Mouse (Mus musculus) MEL (cell line): Measurements from ENCODE around the gene Stim1. TPM values are rescaled to one million over a fixed set of nuclear protein-coding genes. Genes with fewer than 3 reads are reported as not detected.

Experiments used
- DNase-seq: peaks from one replicate; pipeline ENCODE4 v3.0.0; 2011; ENCODE audit warnings: low read depth, low spot score
- H3K27ac ChIP-seq: 2 replicates; pipeline ENCODE4 v1.5.1; 2012; ENCODE audit warnings: low read depth, mild to moderate bottlenecking, control low read depth, low read length, moderate library complexity; ENCODE audit not compliant: control insufficient read depth
- H3K27me3 ChIP-seq, 2 experiments: fragments of 150-350 bp in 1 of 2; sonication (generic) in 1 of 2; 2 replicates each; pipeline ENCODE4 v1.6.1; 2012; ENCODE audit warnings: low read length in 2 of 2, mild to moderate bottlenecking in 2 of 2, improper control_type of control experiment in 1 of 2, moderate library complexity in 1 of 2; ENCODE audit not compliant: insufficient read depth in 2 of 2, control insufficient read depth in 1 of 2
- H3K36me3 ChIP-seq, 2 experiments: 2 replicates each; pipeline ENCODE4 v1.6.1; 2012 to 2014; ENCODE audit warnings: low read length in 2 of 2, improper control_type of control experiment in 1 of 2, inconsistent platforms in 1 of 2, mild to moderate bottlenecking in 1 of 2; ENCODE audit not compliant: insufficient read depth in 2 of 2, control insufficient read depth in 1 of 2
- H3K4me1 ChIP-seq, 2 experiments: fragments of 150-350 bp in 1 of 2; sonication (generic) in 1 of 2; 2 replicates each; pipeline ENCODE4 v1.6.1; 2012; ENCODE audit warnings: low read length in 2 of 2, improper control_type of control experiment in 1 of 2, mild to moderate bottlenecking in 1 of 2; ENCODE audit not compliant: insufficient read depth in 2 of 2, control insufficient read depth in 1 of 2
- H3K4me3 ChIP-seq, 2 experiments: fragments of 150-350 bp in 1 of 2; sonication (generic) in 1 of 2; 2 replicates each; pipeline ENCODE4 v1.5.1; 2012; ENCODE audit warnings: low read depth in 2 of 2, low read length in 2 of 2, mild to moderate bottlenecking in 2 of 2, moderate library complexity in 2 of 2, control low read depth in 1 of 2, improper control_type of control experiment in 1 of 2; ENCODE audit not compliant: control insufficient read depth in 1 of 2, insufficient read depth in 1 of 2
- H3K79me2 ChIP-seq: 2 replicates; pipeline ENCODE4 v1.6.1; 2012; ENCODE audit warnings: mild to moderate bottlenecking, low read length, moderate library complexity; ENCODE audit not compliant: control insufficient read depth, poor library complexity, insufficient read depth
- H3K9ac ChIP-seq: 2 replicates; pipeline ENCODE4 v1.6.1; 2012; ENCODE audit warnings: low read depth, mild to moderate bottlenecking, control low read depth, low read length, moderate library complexity; ENCODE audit not compliant: control insufficient read depth, poor library complexity, severe bottlenecking
- H3K9me3 ChIP-seq: fragments of 150-350 bp; sonication (generic); replicated peaks from 2 replicates; pipeline ENCODE4 v1.6.1; 2012; ENCODE audit warnings: mild to moderate bottlenecking, low read length, improper control_type of control experiment, moderate library complexity; ENCODE audit not compliant: insufficient read depth
- BHLHE40 ChIP-seq: IDR thresholded peaks from 2 replicates; pipeline ENCODE4 v1.6.1; 2012; ENCODE audit warnings: low read depth, mild to moderate bottlenecking, inconsistent platforms, low read length, improper control_type of control experiment, borderline replicate concordance
- CHD1 ChIP-seq: IDR thresholded peaks from 2 replicates; pipeline ENCODE4 v1.6.1; 2012; ENCODE audit warnings: low read depth, mild to moderate bottlenecking, inconsistent platforms, low read length, improper control_type of control experiment
- CHD2 ChIP-seq: IDR thresholded peaks from 2 replicates; pipeline ENCODE4 v1.6.1; 2011; ENCODE audit warnings: low read length, improper control_type of control experiment
- CTCF ChIP-seq, 3 experiments: IDR thresholded peaks in 2 of 3; conservative IDR thresholded peaks in 1 of 3; 2 replicates each; pipeline ENCODE4 v1.5.1; 2011 to 2012; ENCODE audit warnings: low read length in 3 of 3, low read depth in 2 of 3, mild to moderate bottlenecking in 2 of 3, improper control_type of control experiment in 1 of 3, inconsistent platforms in 1 of 3, mixed read lengths in 1 of 3, moderate library complexity in 1 of 3; ENCODE audit not compliant: control insufficient read depth in 1 of 3, insufficient read depth in 1 of 3, poor library complexity in 1 of 3, severe bottlenecking in 1 of 3
- E2F4 ChIP-seq: IDR thresholded peaks from 2 replicates; pipeline ENCODE4 v1.6.1; 2011; ENCODE audit warnings: low read depth, low read length, improper control_type of control experiment, borderline replicate concordance
- ELF1 ChIP-seq: IDR thresholded peaks from 2 replicates; pipeline ENCODE4 v1.6.1; 2014; ENCODE audit warnings: low read depth, mild to moderate bottlenecking, inconsistent platforms, low read length, improper control_type of control experiment, moderate library complexity
- ETS1 ChIP-seq: IDR thresholded peaks from 2 replicates; pipeline ENCODE4 v1.6.1; 2012; ENCODE audit warnings: low read depth, mild to moderate bottlenecking, inconsistent platforms, low read length, improper control_type of control experiment, moderate library complexity
- GABPA ChIP-seq: IDR thresholded peaks from 2 replicates; pipeline ENCODE4 v1.6.1; 2012; ENCODE audit warnings: low read depth, mild to moderate bottlenecking, inconsistent platforms, low read length, improper control_type of control experiment, moderate library complexity
- HCFC1 ChIP-seq: IDR thresholded peaks from 2 replicates; pipeline ENCODE4 v1.6.1; 2012; ENCODE audit warnings: low read depth, mild to moderate bottlenecking, inconsistent platforms, low read length, improper control_type of control experiment, moderate library complexity
- KAT2A ChIP-seq: conservative IDR thresholded peaks from 2 replicates; pipeline ENCODE4 v1.6.1; 2012; ENCODE audit warnings: low read depth, low read length, improper control_type of control experiment, inconsistent platforms
- MAX ChIP-seq: IDR thresholded peaks from 2 replicates; pipeline ENCODE4 v1.6.1; 2011; ENCODE audit warnings: low read length, improper control_type of control experiment
- MXI1 ChIP-seq: IDR thresholded peaks from 2 replicates; pipeline ENCODE4 v1.6.1; 2011; ENCODE audit warnings: mild to moderate bottlenecking, low read depth, low read length, improper control_type of control experiment
- MYC ChIP-seq: IDR thresholded peaks from 2 replicates; pipeline ENCODE4 v1.6.1; 2011; ENCODE audit warnings: low read depth, mild to moderate bottlenecking, low read length, improper control_type of control experiment, moderate library complexity
- NELFE ChIP-seq: IDR thresholded peaks from 2 replicates; pipeline ENCODE4 v1.6.1; 2011; ENCODE audit warnings: low read depth, low read length, improper control_type of control experiment
- POLR2A ChIP-seq, 2 experiments: IDR thresholded peaks; 2 replicates each; pipeline ENCODE4 v1.6.1; 2011 to 2012; ENCODE audit warnings: low read length in 2 of 2, mild to moderate bottlenecking in 2 of 2, control low read depth in 1 of 2, improper control_type of control experiment in 1 of 2, low read depth in 1 of 2, moderate library complexity in 1 of 2; ENCODE audit not compliant: control insufficient read depth in 1 of 2, insufficient read depth in 1 of 2, poor library complexity in 1 of 2
- POLR2AphosphoS2 ChIP-seq: IDR thresholded peaks from 2 replicates; pipeline ENCODE4 v1.6.1; 2011; ENCODE audit warnings: low read length, improper control_type of control experiment
- RAD21 ChIP-seq: IDR thresholded peaks from 2 replicates; pipeline ENCODE4 v1.6.1; 2011; ENCODE audit warnings: mild to moderate bottlenecking, low read depth, low read length, improper control_type of control experiment
- SIN3A ChIP-seq: IDR thresholded peaks from 2 replicates; pipeline ENCODE4 v1.6.1; 2012; ENCODE audit warnings: low read length, improper control_type of control experiment, inconsistent platforms
- SMC3 ChIP-seq: IDR thresholded peaks from 2 replicates; pipeline ENCODE4 v1.6.1; 2011; ENCODE audit warnings: low read depth, low read length, improper control_type of control experiment
- TAL1 ChIP-seq: IDR thresholded peaks from 2 replicates; pipeline ENCODE4 v1.6.1; 2012; ENCODE audit warnings: mild to moderate bottlenecking, inconsistent platforms, low read length, moderate library complexity, mixed read lengths
- TBP ChIP-seq: IDR thresholded peaks from 2 replicates; pipeline ENCODE4 v1.8.0; 2011; ENCODE audit warnings: low read depth, low read length, improper control_type of control experiment
- TCF12 ChIP-seq: IDR thresholded peaks from 2 replicates; pipeline ENCODE4 v1.6.1; 2014; ENCODE audit warnings: low read depth, mild to moderate bottlenecking, inconsistent platforms, low read length, improper control_type of control experiment, moderate library complexity
- ZC3H11A ChIP-seq: IDR thresholded peaks from 2 replicates; pipeline ENCODE4 v1.6.1; 2012; ENCODE audit warnings: low read depth, mild to moderate bottlenecking, inconsistent platforms, low read length, improper control_type of control experiment
- ZMIZ1 ChIP-seq: IDR thresholded peaks from 2 replicates; pipeline ENCODE4 v1.6.1; 2012; ENCODE audit warnings: low read depth, mild to moderate bottlenecking, inconsistent platforms, low read length, improper control_type of control experiment, moderate library complexity
- polyA plus RNA-seq, 2 experiments: library from polyadenylated mRNA; stranded (reverse) in 1 of 2; unstranded in 1 of 2; fragments of >175 nt in 1 of 2; fragments of >200 nt in 1 of 2; gene quantifications; 2 replicates each; pipeline versions ENCODE4 v1.2.1 to v1.2.4; 2012; ENCODE audit warnings: low replicate concordance in 2 of 2, low read depth in 1 of 2; ENCODE audit not compliant: insufficient read length in 2 of 2, insufficient read depth in 1 of 2, missing spikeins in 1 of 2
- total RNA-seq: library from RNA; depleted of rRNA; stranded (reverse); fragments of 300-350 nt; gene quantifications from 2 replicates; pipeline ENCODE4 v1.2.3, GENCODE M21; 2012

The Stim1 gene
- total and polyA plus RNA-seq, 3 experiments: 26.1 to 65.0 TPM; not detected in 1

DNA sequence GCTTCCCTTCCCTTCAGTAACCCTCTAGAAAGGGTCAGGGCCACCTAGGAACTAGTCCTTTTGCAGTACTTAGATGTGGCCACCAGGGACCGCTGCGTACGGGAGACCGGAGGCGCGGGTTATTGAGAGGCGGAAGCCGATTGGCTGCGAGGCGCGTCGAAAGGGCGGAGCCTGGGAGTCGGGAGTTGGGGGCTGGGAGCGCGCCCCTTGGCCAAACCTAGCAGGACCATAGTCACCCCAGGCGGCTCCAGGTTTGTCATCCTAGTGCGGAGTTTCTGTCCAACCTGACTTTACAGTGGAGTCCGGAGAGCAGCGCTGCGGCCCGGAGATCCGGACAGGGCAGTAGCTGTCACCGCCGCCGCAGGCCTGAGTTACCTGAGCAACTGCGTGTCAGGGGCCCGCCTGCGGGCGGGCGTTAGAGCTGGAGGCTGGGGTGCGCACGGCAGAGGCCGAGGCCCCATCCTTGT lies 460 bp upstream of the Stim1 start:
- H3K27me3 ChIP-seq: no peaks in the 10 kb centered on the region
- no peaks in the 10 kb centered on the region for H3K9me3 ChIP-seq
- peaks cover 4 to 27% of the 10 kb centered on the region in 2 experiments for H3K4me1 ChIP-seq

DNA sequence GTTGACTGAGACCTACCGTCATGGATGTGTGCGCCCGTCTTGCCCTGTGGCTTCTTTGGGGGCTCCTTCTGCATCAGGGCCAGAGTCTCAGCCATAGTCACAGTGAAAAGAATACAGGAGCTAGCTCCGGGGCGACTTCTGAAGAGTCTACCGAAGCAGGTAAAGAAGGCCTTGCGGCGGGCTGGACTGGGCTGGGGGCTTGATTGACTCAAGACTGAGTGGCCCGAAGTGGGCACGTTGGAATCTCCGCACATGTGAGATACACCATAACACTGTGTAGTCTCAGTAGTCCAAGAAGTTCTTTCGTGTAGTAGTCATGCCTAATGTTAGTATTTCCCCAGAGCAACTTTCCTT lies 766 bp downstream of the Stim1 start:
- TF ChIP-seq ZMIZ1 (no peak), KAT2A (no peak), SIN3A (peak; percentile 2; the same call in 1 of the 2 replicates), TCF12 (no peak), MXI1 (no peak), CHD1 (no peak)
- Histone ChIP-seq H3K27me3 (no peaks in the 10 kb centered on the region), H3K4me1 (peaks cover 6 to 33% of the 10 kb centered on the region in 2 experiments), H3K4me3 (peak overlapping the region; percentile 84 to 99), H3K79me2 (peaks cover 50% of the 10 kb centered on the region), H3K36me3 (peaks cover 0 to 42% of the 10 kb centered on the region in 2 experiments; a peak in 3 of 4 replicates), H3K9ac (peak overlapping the region; percentile 97), H3K27ac (peak overlapping the region; percentile 73), H3K9me3 (no peaks in the 10 kb centered on the region)
- peak; percentile 67 for DNase-seq

More for the DNA sequence above, 460 bp upstream of the Stim1 start:
- Histone ChIP-seq H3K79me2 (peaks cover 42% of the 10 kb centered on the region), H3K9ac (peak overlapping the region; percentile 92), H3K36me3 (peaks cover 0 to 33% of the 10 kb centered on the region in 2 experiments; a peak in 3 of 4 replicates), H3K27ac (peak overlapping the region; percentile 95), H3K4me3 (peak overlapping the region; percentile 80 to 99)
- DNase-seq: peak; percentile 97
- peak in 1 of 2 experiments; percentile 34; a peak in 3 of 4 replicates for TF ChIP-seq POLR2A (IDR thresholded peaks at IDR 0.05; ENCODE audit: control insufficient read depth in 1 of 2, insufficient read depth in 1 of 2, low read depth in 1 of 2, low read length in 2 of 2, poor library complexity in 1 of 2)
- TF ChIP-seq GABPA: no peak
- no peak for TF ChIP-seq TBP
- TF ChIP-seq MYC: 0 out of 2 replicates have a peak, but pooled peaks have one; percentile 20
- TF ChIP-seq CHD2: peak; percentile 35; the same call in 1 of the 2 replicates
- peak; percentile 53 for TF ChIP-seq ELF1
- peak; percentile 77 for TF ChIP-seq SMC3
- TF ChIP-seq SIN3A: 0 out of 2 replicates have a peak, but pooled peaks have one; percentile 11
- no peak for TF ChIP-seq MXI1
- TF ChIP-seq ZMIZ1: peak; percentile 2; the same call in 1 of the 2 replicates
- no peak for TF ChIP-seq TAL1
- TF ChIP-seq POLR2AphosphoS2: no peak
- TF ChIP-seq KAT2A: no peak
- no peak for TF ChIP-seq ETS1
- TF ChIP-seq MAX: 0 out of 2 replicates have a peak, but pooled peaks have one; percentile 11
- peak; percentile 66 to 82 (median 80) for TF ChIP-seq CTCF (IDR thresholded peaks at IDR 0.05 in 2 of 3, conservative IDR thresholded peaks at IDR 0.05 in 1 of 3; ENCODE audit: control insufficient read depth in 1 of 3, insufficient read depth in 1 of 3, low read depth in 2 of 3, low read length in 3 of 3, poor library complexity in 1 of 3, severe bottlenecking in 1 of 3)
- peak; percentile 35; the same call in 1 of the 2 replicates for TF ChIP-seq HCFC1
- TF ChIP-seq E2F4: no peak; the same call in 1 of the 2 replicates
- peak; percentile 28; the same call in 1 of the 2 replicates for TF ChIP-seq BHLHE40
- no peak for TF ChIP-seq CHD1
- TF ChIP-seq ZC3H11A: peak; percentile 49
- no peak; the same call in 1 of the 2 replicates for TF ChIP-seq NELFE
- peak; percentile 66 for TF ChIP-seq RAD21
